Mouse (Mus musculus) embryonic fibroblast, embryonic 13.5 days (primary cell): Measurements from ENCODE around the gene Dpy19l3.

Source experiments
- CTCF ChIP-seq: IDR thresholded peaks from 2 replicates; pipeline ENCODE4 v1.5.1; 2011; ENCODE audit warnings: mild to moderate bottlenecking, control low read depth, low read length, moderate library complexity, borderline replicate concordance; ENCODE audit not compliant: insufficient read depth
- POLR2A ChIP-seq: IDR thresholded peaks from 2 replicates; pipeline ENCODE4 v1.6.1; 2011; ENCODE audit warnings: low read depth, mild to moderate bottlenecking, control low read depth, low read length, moderate library complexity

DNA sequence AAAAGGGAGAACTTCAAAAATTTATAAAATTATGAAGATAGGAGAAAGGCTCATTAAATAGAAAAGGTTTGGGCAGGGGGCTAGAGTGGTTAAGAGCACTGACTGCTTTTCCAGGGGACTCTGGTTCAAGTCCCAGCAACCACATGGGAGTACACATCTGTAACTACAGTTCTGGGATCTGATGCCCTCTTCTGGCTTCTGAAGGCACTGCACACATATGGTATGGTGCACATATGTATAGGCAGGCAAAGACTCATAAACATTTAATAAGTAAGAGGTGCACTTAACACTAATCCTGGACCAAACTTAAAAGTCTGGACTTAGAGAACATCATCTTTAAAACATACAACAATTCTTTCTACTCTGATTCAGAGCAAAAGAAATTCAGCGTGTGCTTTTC is 56.2 kb downstream of the Dpy19l3 start:
- TF ChIP-seq CTCF, result no peak
- TF ChIP-seq POLR2A, result no peak
